Mouse (Mus musculus) 416B (cell line): ENCODE results near the gene Mettl7b.

Experiments
- DNase-seq: peaks from one replicate; pipeline ENCODE4 v3.0.0; 2011; ENCODE audit warnings: low read depth

Gene Mettl7b

GRCm38 (mm10) chr10:128947496-128947895, 13.3 kb downstream of the Mettl7b start:
- no peak for DNase-seq

GRCm38 (mm10) chr10:128945675-128946074, 15.1 kb downstream of the Mettl7b start:
- DNase-seq = peak; percentile 65

- DNase-seq = no peak
These were observed 20.2 kb downstream of the Mettl7b start for GRCm38 (mm10) chr10:128940475-128941061.

- DNase-seq = no peak
These were observed 21.8 kb downstream of the Mettl7b start for GRCm38 (mm10) chr10:128938974-128939373.

- DNase-seq = no peak
These were observed 22.3 kb downstream of the Mettl7b start for GRCm38 (mm10) chr10:128938457-128938856.

GRCm38 (mm10) chr10:128937756-128938390, 22.9 kb downstream of the Mettl7b start:
- no peak for DNase-seq

GRCm38 (mm10) chr10:128935826-128936440, 24.9 kb downstream of the Mettl7b start:
- DNase-seq = no peak

- DNase-seq = no peak
These were observed 25.6 kb downstream of the Mettl7b start for GRCm38 (mm10) chr10:128934997-128935787.

- no peak for DNase-seq
These were observed 26.6 kb downstream of the Mettl7b start for GRCm38 (mm10) chr10:128933976-128934721.

GRCm38 (mm10) chr10:128933574-128933973, 27.2 kb downstream of the Mettl7b start, which contains the start of gene Itga7:
Gene Itga7 (plus strand): TSS chr10:128933818.
- no peak for DNase-seq

- no peak for DNase-seq
These were observed 29.3 kb downstream of the Mettl7b start for GRCm38 (mm10) chr10:128931441-128931840.

- DNase-seq = no peak
These were observed 31.0 kb downstream of the Mettl7b start for GRCm38 (mm10) chr10:128929638-128930378.

GRCm38 (mm10) chr10:128928356-128928755, 32.4 kb downstream of the Mettl7b start:
- no peak for DNase-seq

GRCm38 (mm10) chr10:128923935-128924334, 36.9 kb downstream of the Mettl7b start, which contains the start of gene Bloc1s1:
Gene Bloc1s1 (minus strand): TSS chr10:128924035.
- DNase-seq = no peak

- DNase-seq = peak; percentile 94
These were observed 37.6 kb downstream of the Mettl7b start for GRCm38 (mm10) chr10:128923013-128923691.

GRCm38 (mm10) chr10:128922822-128923012, 38.1 kb downstream of the Mettl7b start, which contains the start of gene Rdh5:
Gene Rdh5 (minus strand): TSS chr10:128922888.
- no peak for DNase-seq

GRCm38 (mm10) chr10:128921883-128922821, 38.6 kb downstream of the Mettl7b start:
- DNase-seq = no peak

GRCm38 (mm10) chr10:128921251-128921650, 39.5 kb downstream of the Mettl7b start:
- DNase-seq = no peak

GRCm38 (mm10) chr10:128920736-128921161, 40.0 kb downstream of the Mettl7b start:
- no peak for DNase-seq

GRCm38 (mm10) chr10:128919966-128920365, 40.8 kb downstream of the Mettl7b start:
- no peak for DNase-seq
